Mouse (Mus musculus): ENCODE measurements around the gene Mroh7.
"Not testable (repeated sequence)": the region's sequence is repeated elsewhere in the genome, so short reads cannot be mapped to it uniquely, and the experiment has no call there.

GRCm38 (mm10) chr4:106775767-106776166, 45.0 kb upstream of the Mroh7 start:
- TF ChIP-seq CTCF (IDR thresholded peaks at IDR 0.05; ENCODE audit: borderline replicate concordance, insufficient read depth, low read length); POLR2A (IDR thresholded peaks at IDR 0.05; ENCODE audit: low read depth, low read length): not testable (repeated sequence)

All from embryonic fibroblast, embryonic 13.5 days (primary cell).